In the genomic region with DNA sequence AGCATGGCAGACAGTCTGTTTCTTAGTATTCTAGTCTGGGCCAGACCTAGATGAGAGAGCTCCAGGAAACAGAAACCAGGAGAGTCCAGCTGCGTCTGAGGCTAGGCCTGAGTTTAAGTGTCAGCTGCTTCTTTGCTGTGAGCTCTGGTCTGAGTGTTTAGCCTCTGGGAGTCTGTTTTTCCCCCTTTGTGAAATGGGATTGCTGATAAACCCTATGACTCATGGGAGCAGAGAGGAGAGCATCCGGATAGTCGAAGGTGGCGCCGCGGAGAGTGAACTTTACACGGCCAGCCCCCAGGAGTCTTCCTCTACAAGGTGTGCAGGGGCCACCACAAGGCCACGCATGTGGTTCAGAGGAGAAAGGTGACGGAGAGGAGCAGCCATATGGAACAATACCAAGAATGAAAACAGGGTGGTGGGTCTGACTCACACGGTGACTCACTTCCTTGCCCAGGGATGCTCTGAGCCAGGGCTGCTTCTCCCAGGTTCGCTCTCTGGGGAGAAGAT, we compare ENCODE assay signal across 8 mouse cellular contexts. TPM values are rescaled to one million over a fixed set of nuclear protein-coding genes. Genes with fewer than 3 reads are reported as not detected.
A peak's percentile ranks its signal among the peaks of the same experiment; 100 is the strongest.
DNase-seq lines count a peak whose midpoint lies in the region; ATAC-seq and TF ChIP-seq lines count a peak whose summit lies in the region.

No protein-coding gene starts in this region.

- 81% methylated on average over 11 of the region's 11 CpGs for WGBS in limb, embryonic 12.5 days
- 81% methylated on average over 11 of the region's 11 CpGs for WGBS in limb, embryonic 10.5 days
- WGBS in heart, postnatal 0 days = 37% methylated on average over 11 of the region's 11 CpGs
- 57% methylated on average over 11 of the region's 11 CpGs for WGBS in stomach, embryonic 15.5 days
- 88% methylated on average over 11 of the region's 11 CpGs for WGBS in midbrain, embryonic 14.5 days

- H3K27me3 ChIP-seq in limb, embryonic 12.5 days = no peaks in the 10 kb centered on the region
- no peaks in the 10 kb centered on the region for H3K27me3 ChIP-seq in limb, embryonic 10.5 days (ENCODE audit: low read depth, poor library complexity, severe bottlenecking)
- H3K27me3 ChIP-seq in heart, postnatal 0 days (ENCODE audit: control insufficient read depth, insufficient read depth, low read length) = no peaks in the 10 kb centered on the region
- H3K27me3 ChIP-seq in stomach, embryonic 15.5 days (replicated peaks) = no peaks in the 10 kb centered on the region
- no peaks in the 10 kb centered on the region for H3K27me3 ChIP-seq in midbrain, embryonic 14.5 days (ENCODE audit: control insufficient read depth, insufficient read depth, low read length)

- H3K9me3 ChIP-seq in limb, embryonic 12.5 days = no peaks in the 10 kb centered on the region
- H3K9me3 ChIP-seq in limb, embryonic 10.5 days (replicated peaks) = no peaks in the 10 kb centered on the region
- no peaks in the 10 kb centered on the region for H3K9me3 ChIP-seq in heart, postnatal 0 days (replicated peaks; ENCODE audit: control insufficient read depth, low read length)
- H3K9me3 ChIP-seq in stomach, embryonic 15.5 days = no peaks in the 10 kb centered on the region
- no peaks in the 10 kb centered on the region for H3K9me3 ChIP-seq in midbrain, embryonic 14.5 days (ENCODE audit: control insufficient read depth, low read length)

- H3K4me1 ChIP-seq in limb, embryonic 12.5 days (replicated peaks) = peaks cover 13% of the 10 kb centered on the region
- H3K4me1 ChIP-seq in limb, embryonic 10.5 days = peaks cover 11% of the 10 kb centered on the region; the same call in 1 of the 2 replicates
- peaks cover 9% of the 10 kb centered on the region for H3K4me1 ChIP-seq in heart, postnatal 0 days (ENCODE audit: control insufficient read depth, insufficient read depth)
- peaks cover 7% of the 10 kb centered on the region; the same call in 1 of the 2 replicates for H3K4me1 ChIP-seq in stomach, embryonic 15.5 days
- H3K4me1 ChIP-seq in midbrain, embryonic 14.5 days (ENCODE audit: control insufficient read depth, insufficient read depth, low read length) = no peaks in the 10 kb centered on the region

- no peak for TF ChIP-seq CTCF in heart, postnatal 0 days (IDR thresholded peaks at IDR 0.05; ENCODE audit: low read depth)

- ATAC-seq in limb, embryonic 12.5 days (ENCODE audit: insufficient number of reproducible peaks, insufficient read depth, low FRiP score, low TSS enrichment, low read depth) = no peak
- peak; percentile 39 for ATAC-seq in heart, postnatal 0 days (ENCODE audit: insufficient read depth, low read depth)
- no peak for ATAC-seq in stomach, embryonic 15.5 days (ENCODE audit: insufficient read depth, low FRiP score, low read depth)
- ATAC-seq in midbrain, embryonic 14.5 days (ENCODE audit: low FRiP score, low TSS enrichment) = no peak

- no peak overlapping the region for H3K4me2 ChIP-seq in limb, embryonic 12.5 days
- H3K4me2 ChIP-seq in heart, postnatal 0 days (ENCODE audit: low read depth, low read length) = no peak overlapping the region
- no peak overlapping the region for H3K4me2 ChIP-seq in stomach, embryonic 15.5 days
- H3K4me2 ChIP-seq in midbrain, embryonic 14.5 days (ENCODE audit: low read length) = no peak overlapping the region

- TF ChIP-seq EP300 in heart, postnatal 0 days (IDR thresholded peaks at IDR 0.05; ENCODE audit: low read depth) = no peak

- H3K36me3 ChIP-seq in limb, embryonic 12.5 days = no peaks in the 10 kb centered on the region
- H3K36me3 ChIP-seq in limb, embryonic 10.5 days = no peaks in the 10 kb centered on the region
- H3K36me3 ChIP-seq in heart, postnatal 0 days (replicated peaks; ENCODE audit: control insufficient read depth, insufficient read depth, low read length) = no peaks in the 10 kb centered on the region
- H3K36me3 ChIP-seq in stomach, embryonic 15.5 days = no peaks in the 10 kb centered on the region
- no peaks in the 10 kb centered on the region for H3K36me3 ChIP-seq in midbrain, embryonic 14.5 days (ENCODE audit: control insufficient read depth, insufficient read depth, low read length)

- no peak for DNase-seq in limb, embryonic 10.5 days (ENCODE audit: low spot score)
- DNase-seq in adrenal gland, adult 2 months = peak; percentile 85
- DNase-seq in heart, postnatal 0 days (ENCODE audit: low spot score) = peak; percentile 21
- no peak for DNase-seq in cerebellum, postnatal 10 days
- DNase-seq in spleen, postnatal 14 days (ENCODE audit: low spot score in 2 of 2) = no peak
- DNase-seq in midbrain, embryonic 14.5 days = no peak

- H3K27ac ChIP-seq in limb, embryonic 12.5 days = no peak overlapping the region
- no peak overlapping the region for H3K27ac ChIP-seq in limb, embryonic 10.5 days
- peak overlapping the region; percentile 60 for H3K27ac ChIP-seq in heart, postnatal 0 days (ENCODE audit: low read depth)
- H3K27ac ChIP-seq in stomach, embryonic 15.5 days = peak overlapping the region; percentile 19; the same call in 1 of the 2 replicates
- H3K27ac ChIP-seq in midbrain, embryonic 14.5 days (replicated peaks; ENCODE audit: low read depth, low read length) = no peak overlapping the region

- 0 out of 2 replicates have a peak overlapping the region, but pooled peaks have one; percentile 12 for H3K9ac ChIP-seq in limb, embryonic 12.5 days (replicated peaks)
- H3K9ac ChIP-seq in heart, postnatal 0 days (replicated peaks; ENCODE audit: low read depth, low read length) = no peak overlapping the region
- no peak overlapping the region for H3K9ac ChIP-seq in stomach, embryonic 15.5 days
- H3K9ac ChIP-seq in midbrain, embryonic 14.5 days (replicated peaks; ENCODE audit: low read length) = no peak overlapping the region

- no peak overlapping the region for H3K4me3 ChIP-seq in limb, embryonic 12.5 days (replicated peaks)
- H3K4me3 ChIP-seq in limb, embryonic 10.5 days = no peak overlapping the region
- H3K4me3 ChIP-seq in heart, postnatal 0 days (ENCODE audit: low read depth, low read length) = no peak overlapping the region
- H3K4me3 ChIP-seq in stomach, embryonic 15.5 days (replicated peaks) = no peak overlapping the region
- H3K4me3 ChIP-seq in midbrain, embryonic 14.5 days (replicated peaks; ENCODE audit: low read depth, low read length) = no peak overlapping the region

RNA-seq across cellular contexts. Expression of gene Nfat5, which starts 38.3 kb away (rescaled TPM):
- 18.5 and 21.7 TPM in 2 replicates for polyA plus RNA-seq in limb, embryonic 12.5 days (2016; fragmentation: Nextera tagmentation; extraction: Ambion mirVana)
- 10.0 and 13.0 TPM in 2 replicates for polyA plus RNA-seq in limb, embryonic 10.5 days (2016; fragmentation: Nextera tagmentation; extraction: Ambion mirVana)
- total RNA-seq in adrenal gland, adult 2 months (2021) = 100 to 1,000 TPM in 1 of 2 experiments, 10 to 100 TPM in 1; 89.8 to 141 TPM
- polyA plus RNA-seq in adrenal gland, adult 2 months (2012; rRNA removed) = 31.2 and 33.9 TPM in 2 replicates
- total RNA-seq in heart, postnatal 0 days (2014; rRNA removed; ENCODE audit: low replicate concordance) = 29.6 and 30.2 TPM in 2 replicates
- 5.7 and 6.4 TPM in 2 replicates for polyA plus RNA-seq in heart, postnatal 0 days (2015; fragmentation: Nextera tagmentation; extraction: Ambion mirVana)
- 11.5 and 12.3 TPM in 2 replicates for polyA plus RNA-seq in stomach, embryonic 15.5 days (2015; fragmentation: Nextera tagmentation; extraction: Ambion mirVana)
- polyA plus RNA-seq in midbrain, embryonic 14.5 days (2014; fragmentation: Nextera tagmentation; extraction: Ambion mirVana) = 9.8 and 11.2 TPM in 2 replicates

Comparison
In these comparisons a context has a peak if more than half of its experiments do, and no peak if none do; other contexts are left out.
1. H3K27ac ChIP-seq: peak in heart, postnatal 0 days (single experiment) and stomach, embryonic 15.5 days (single experiment); none in limb, embryonic 12.5 days (single experiment), limb, embryonic 10.5 days (single experiment) and midbrain, embryonic 14.5 days (single experiment).
2. DNase-seq: peak in adrenal gland, adult 2 months (single experiment) and heart, postnatal 0 days (single experiment); none in limb, embryonic 10.5 days (single experiment), cerebellum, postnatal 10 days (0 of 2), spleen, postnatal 14 days (0 of 2) and midbrain, embryonic 14.5 days (single experiment).